Mouse (Mus musculus): ENCODE data around the gene Krt32. TPM values are rescaled to one million over a fixed set of nuclear protein-coding genes. Genes with fewer than 3 reads are reported as not detected.

The Krt32 gene
- polyA plus RNA-seq (2016; fragmentation: Nextera tagmentation; extraction: Ambion mirVana), result not detected in 2 replicates

- DNase-seq (ENCODE audit: low spot score), result no peak
- Histone ChIP-seq H3K27ac (no peak within 1 kb of the TSS), H3K27me3 (ENCODE audit: low read depth, poor library complexity, severe bottlenecking) (no peaks in the 10 kb centered on the region), H3K36me3 (no peaks in the 10 kb centered on the region), H3K4me3 (no peak within 1 kb of the TSS), H3K9me3 (replicated peaks) (no peaks in the 10 kb centered on the region), H3K4me1 (no peaks in the 10 kb centered on the region)
- WGBS, result 93% methylated on average over 10 of the region's 10 CpGs
Observed at GRCm38 (mm10) chr11:100087861-100088260, at the start of gene Krt32. Krt32 (minus strand) TSS chr11:100088226.

- WGBS, result 40% methylated on average over 5 of the region's 5 CpGs
- no peak for DNase-seq (ENCODE audit: low spot score)
- H3K27ac ChIP-seq, result no peak overlapping the region
- H3K4me3 ChIP-seq, result no peak overlapping the region
- H3K36me3 ChIP-seq, result no peaks in the 10 kb centered on the region
- H3K27me3 ChIP-seq (ENCODE audit: low read depth, poor library complexity, severe bottlenecking), result peaks cover 12% of the 10 kb centered on the region; the same call in 1 of the 2 replicates
- H3K4me1 ChIP-seq, result peaks cover 33% of the 10 kb centered on the region
- H3K9me3 ChIP-seq (replicated peaks), result no peaks in the 10 kb centered on the region
Observed at GRCm38 (mm10) chr11:100137693-100138092, 49.7 kb upstream of the Krt32 start.

- no peak for DNase-seq (ENCODE audit: low spot score)
- no peak overlapping the region for H3K27ac ChIP-seq
- H3K4me3 ChIP-seq, result no peak overlapping the region
- WGBS, result 12% methylated on average over 5 of the region's 5 CpGs
- H3K36me3 ChIP-seq, result no peaks in the 10 kb centered on the region
- H3K9me3 ChIP-seq (replicated peaks), result no peaks in the 10 kb centered on the region
- peaks cover 15% of the 10 kb centered on the region; the same call in 1 of the 2 replicates for H3K27me3 ChIP-seq (ENCODE audit: low read depth, poor library complexity, severe bottlenecking)
- peaks cover 33% of the 10 kb centered on the region for H3K4me1 ChIP-seq
Observed at GRCm38 (mm10) chr11:100136559-100136958, 48.5 kb upstream of the Krt32 start.

- no peak for DNase-seq (ENCODE audit: low spot score)
- Histone ChIP-seq H3K4me1 (peaks cover 30% of the 10 kb centered on the region), H3K27me3 (ENCODE audit: low read depth, poor library complexity, severe bottlenecking) (peaks cover 15% of the 10 kb centered on the region; the same call in 1 of the 2 replicates), H3K27ac (no peak within 1 kb of the TSS), H3K36me3 (no peaks in the 10 kb centered on the region), H3K4me3 (no peak within 1 kb of the TSS), H3K9me3 (replicated peaks) (no peaks in the 10 kb centered on the region)
- WGBS, result 63% methylated on average over 7 of the region's 7 CpGs
Observed at GRCm38 (mm10) chr11:100135731-100136130, 47.7 kb upstream of the Krt32 start, which contains the start of gene Krt15. Krt15 (minus strand) TSS chr11:100135928.

GRCm38 (mm10) chr11:100124901-100125300 is 36.9 kb upstream of the Krt32 start:
- no peak for DNase-seq (ENCODE audit: low spot score)
- no peak overlapping the region for H3K27ac ChIP-seq
- H3K4me3 ChIP-seq, result no peak overlapping the region
- peaks cover 5% of the 10 kb centered on the region; the same call in 1 of the 2 replicates for H3K4me1 ChIP-seq
- no peaks in the 10 kb centered on the region for H3K36me3 ChIP-seq
- 82% methylated on average over 7 of the region's 7 CpGs for WGBS
- no peaks in the 10 kb centered on the region for H3K27me3 ChIP-seq (ENCODE audit: low read depth, poor library complexity, severe bottlenecking)
- H3K9me3 ChIP-seq (replicated peaks), result no peaks in the 10 kb centered on the region

- Histone ChIP-seq H3K4me1 (peaks cover 5% of the 10 kb centered on the region; the same call in 1 of the 2 replicates), H3K36me3 (no peaks in the 10 kb centered on the region), H3K27ac (no peak within 1 kb of the TSS), H3K9me3 (replicated peaks) (no peaks in the 10 kb centered on the region), H3K4me3 (no peak within 1 kb of the TSS), H3K27me3 (ENCODE audit: low read depth, poor library complexity, severe bottlenecking) (no peaks in the 10 kb centered on the region)
- 80% methylated on average over 3 of the region's 3 CpGs for WGBS
- no peak for DNase-seq (ENCODE audit: low spot score)
Observed at GRCm38 (mm10) chr11:100121466-100121865, 33.4 kb upstream of the Krt32 start, which contains the start of gene Krt13. Krt13 (minus strand) TSS chr11:100121566.

GRCm38 (mm10) chr11:100120331-100120730 is 32.3 kb upstream of the Krt32 start:
- 84% methylated on average over 5 of the region's 5 CpGs for WGBS
- no peak for DNase-seq (ENCODE audit: low spot score)

GRCm38 (mm10) chr11:100113742-100114029 is 25.7 kb upstream of the Krt32 start:
- no peaks in the 10 kb centered on the region for H3K9me3 ChIP-seq (replicated peaks)
- WGBS, result 87% methylated on average over 2 of the region's 2 CpGs

More at GRCm38 (mm10) chr11:100120331-100120730, 32.3 kb upstream of the Krt32 start:
- peaks cover 5% of the 10 kb centered on the region; the same call in 1 of the 2 replicates for H3K4me1 ChIP-seq
- H3K4me3 ChIP-seq, result no peak overlapping the region
- H3K9me3 ChIP-seq (replicated peaks), result no peaks in the 10 kb centered on the region
- H3K27ac ChIP-seq, result no peak overlapping the region
- no peaks in the 10 kb centered on the region for H3K36me3 ChIP-seq
- no peaks in the 10 kb centered on the region for H3K27me3 ChIP-seq (ENCODE audit: low read depth, poor library complexity, severe bottlenecking)

GRCm38 (mm10) chr11:100112935-100113741 is 25.1 kb upstream of the Krt32 start:
- no peak for DNase-seq (ENCODE audit: low spot score)
- H3K4me3 ChIP-seq, result no peak overlapping the region
- no peaks in the 10 kb centered on the region for H3K4me1 ChIP-seq
- H3K9me3 ChIP-seq (replicated peaks), result no peaks in the 10 kb centered on the region
- WGBS, result 90% methylated on average over 11 of the region's 11 CpGs
- no peak overlapping the region for H3K27ac ChIP-seq
- H3K27me3 ChIP-seq (ENCODE audit: low read depth, poor library complexity, severe bottlenecking), result no peaks in the 10 kb centered on the region
- H3K36me3 ChIP-seq, result no peaks in the 10 kb centered on the region

More at GRCm38 (mm10) chr11:100113742-100114029, 25.7 kb upstream of the Krt32 start:
- no peak for DNase-seq (ENCODE audit: low spot score)
- Histone ChIP-seq H3K36me3 (no peaks in the 10 kb centered on the region), H3K27me3 (ENCODE audit: low read depth, poor library complexity, severe bottlenecking) (no peaks in the 10 kb centered on the region), H3K4me3 (no peak overlapping the region), H3K27ac (no peak overlapping the region), H3K4me1 (no peaks in the 10 kb centered on the region)

GRCm38 (mm10) chr11:100105576-100106122 is 17.6 kb upstream of the Krt32 start, which contains the start of gene Krt36:
Krt36 (minus strand) TSS chr11:100105626.
- no peak for DNase-seq (ENCODE audit: low spot score)
- no peak within 1 kb of the TSS for H3K4me3 ChIP-seq
- 82% methylated on average over 6 of the region's 6 CpGs for WGBS
- no peak within 1 kb of the TSS for H3K27ac ChIP-seq
- no peaks in the 10 kb centered on the region for H3K9me3 ChIP-seq (replicated peaks)
- H3K4me1 ChIP-seq, result 0 out of 2 replicates have a peak, but pooled peaks cover 5% of the 10 kb centered on the region
- H3K27me3 ChIP-seq (ENCODE audit: low read depth, poor library complexity, severe bottlenecking), result no peaks in the 10 kb centered on the region
- no peaks in the 10 kb centered on the region for H3K36me3 ChIP-seq

- no peaks in the 10 kb centered on the region for H3K9me3 ChIP-seq (replicated peaks)
- no peak for DNase-seq (ENCODE audit: low spot score)
- H3K27ac ChIP-seq, result no peak overlapping the region
- H3K4me3 ChIP-seq, result no peak overlapping the region
- H3K4me1 ChIP-seq, result peaks cover 12% of the 10 kb centered on the region; the same call in 1 of the 2 replicates
- H3K27me3 ChIP-seq (ENCODE audit: low read depth, poor library complexity, severe bottlenecking), result no peaks in the 10 kb centered on the region
- 67% methylated on average over 15 of the region's 15 CpGs for WGBS
- no peaks in the 10 kb centered on the region for H3K36me3 ChIP-seq
Observed at GRCm38 (mm10) chr11:100102693-100103429, 14.8 kb upstream of the Krt32 start.

GRCm38 (mm10) chr11:100100391-100100790 is 12.4 kb upstream of the Krt32 start:
- H3K27ac ChIP-seq, result no peak overlapping the region
- WGBS, result 85% methylated on average over 4 of the region's 4 CpGs
- H3K36me3 ChIP-seq, result no peaks in the 10 kb centered on the region
- peaks cover 28% of the 10 kb centered on the region for H3K4me1 ChIP-seq
- no peaks in the 10 kb centered on the region for H3K27me3 ChIP-seq (ENCODE audit: low read depth, poor library complexity, severe bottlenecking)
- DNase-seq (ENCODE audit: low spot score), result no peak
- H3K9me3 ChIP-seq (replicated peaks), result no peaks in the 10 kb centered on the region
- H3K4me3 ChIP-seq, result no peak overlapping the region

All from limb, embryonic 10.5 days (tissue).